Mouse (Mus musculus): Measurements from ENCODE around the gene Bag5. TPM values are rescaled to one million over a fixed set of nuclear protein-coding genes. Genes with fewer than 3 reads are reported as not detected.
"Not testable (repeated sequence)": the region's sequence is repeated elsewhere in the genome, so short reads cannot be mapped to it uniquely, and the experiment has no call there.

The Bag5 gene
- polyA plus RNA-seq, 1 experiment from 2014 or later, result 73.1 TPM

GRCm38 (mm10) chr12:111669961-111670360, 43.1 kb downstream of the Bag5 start:
- 35% methylated on average over 8 of the region's 8 CpGs for WGBS
- Histone ChIP-seq H3K4me2 (peak overlapping the region; percentile 74), H3K27ac (peak overlapping the region; percentile 93; the same call in 1 of the 2 replicates), H3K4me3 (peak overlapping the region; percentile 84), H3K9me3 (no peaks in the 10 kb centered on the region), H3K36me3 (replicated peaks) (0 out of 2 replicates have a peak, but pooled peaks cover 5% of the 10 kb centered on the region), H3K27me3 (replicated peaks) (no peaks in the 10 kb centered on the region), H3K9ac (peak overlapping the region; percentile 98; the same call in 1 of the 2 replicates), H3K4me1 (peaks cover 37% of the 10 kb centered on the region)
- no peak for ATAC-seq (replicated peaks)

- no peak for ATAC-seq (replicated peaks)
- 45% methylated on average over 23 of the region's 23 CpGs for WGBS
- no peaks in the 10 kb centered on the region for H3K27me3 ChIP-seq (replicated peaks)
- H3K4me1 ChIP-seq, result peaks cover 37% of the 10 kb centered on the region
- H3K36me3 ChIP-seq (replicated peaks), result 0 out of 2 replicates have a peak, but pooled peaks cover 5% of the 10 kb centered on the region
- no peaks in the 10 kb centered on the region for H3K9me3 ChIP-seq
- peak overlapping the region; percentile 74 for H3K4me2 ChIP-seq
- H3K9ac ChIP-seq, result peak overlapping the region; percentile 22
- peak overlapping the region; percentile 84 for H3K4me3 ChIP-seq
- peak overlapping the region; percentile 81 for H3K27ac ChIP-seq
These were observed 43.9 kb downstream of the Bag5 start for GRCm38 (mm10) chr12:111669000-111669788.

GRCm38 (mm10) chr12:111668457-111668912, 44.6 kb downstream of the Bag5 start:
- 0% methylated on average over 8 of the region's 8 CpGs for WGBS

GRCm38 (mm10) chr12:111667421-111667820, 45.6 kb downstream of the Bag5 start:
- Histone ChIP-seq H3K9ac (no peak overlapping the region), H3K27ac (no peak overlapping the region), H3K36me3 (replicated peaks) (0 out of 2 replicates have a peak, but pooled peaks cover 5% of the 10 kb centered on the region), H3K4me2 (no peak overlapping the region), H3K4me3 (no peak overlapping the region), H3K9me3 (no peaks in the 10 kb centered on the region), H3K4me1 (peaks cover 30% of the 10 kb centered on the region), H3K27me3 (replicated peaks) (no peaks in the 10 kb centered on the region)
- 93% methylated on average over 5 of the region's 5 CpGs for WGBS
- no peak for ATAC-seq (replicated peaks)

More at GRCm38 (mm10) chr12:111668457-111668912, 44.6 kb downstream of the Bag5 start:
- Histone ChIP-seq H3K27ac (peak overlapping the region; percentile 81), H3K36me3 (replicated peaks) (0 out of 2 replicates have a peak, but pooled peaks cover 5% of the 10 kb centered on the region), H3K4me1 (peaks cover 37% of the 10 kb centered on the region), H3K9me3 (no peaks in the 10 kb centered on the region), H3K4me3 (peak overlapping the region; percentile 84), H3K27me3 (replicated peaks) (no peaks in the 10 kb centered on the region), H3K9ac (peak overlapping the region; percentile 22; the same call in 1 of the 2 replicates), H3K4me2 (peak overlapping the region; percentile 74)
- ATAC-seq (replicated peaks), result peak; percentile 51

GRCm38 (mm10) chr12:111666380-111666779, 46.7 kb downstream of the Bag5 start:
- no peak overlapping the region for H3K27ac ChIP-seq
- no peak overlapping the region for H3K4me3 ChIP-seq
- H3K9me3 ChIP-seq, result no peaks in the 10 kb centered on the region
- peaks cover 30% of the 10 kb centered on the region for H3K4me1 ChIP-seq
- no peak for ATAC-seq (replicated peaks)
- H3K27me3 ChIP-seq (replicated peaks), result no peaks in the 10 kb centered on the region
- 0 out of 2 replicates have a peak, but pooled peaks cover 5% of the 10 kb centered on the region for H3K36me3 ChIP-seq (replicated peaks)
- no peak overlapping the region for H3K4me2 ChIP-seq
- no peak overlapping the region for H3K9ac ChIP-seq
- WGBS, result 81% methylated on average over 13 of the region's 13 CpGs

GRCm38 (mm10) chr12:111665041-111665880, 47.8 kb downstream of the Bag5 start:
- no peak overlapping the region for H3K4me2 ChIP-seq
- H3K36me3 ChIP-seq (replicated peaks), result 0 out of 2 replicates have a peak, but pooled peaks cover 4% of the 10 kb centered on the region
- no peaks in the 10 kb centered on the region for H3K27me3 ChIP-seq (replicated peaks)
- no peak overlapping the region for H3K27ac ChIP-seq
- H3K9ac ChIP-seq, result no peak overlapping the region
- no peak overlapping the region for H3K4me3 ChIP-seq
- H3K9me3 ChIP-seq, result no peaks in the 10 kb centered on the region
- 82% methylated on average over 13 of the region's 13 CpGs for WGBS
- H3K4me1 ChIP-seq, result peaks cover 22% of the 10 kb centered on the region
- ATAC-seq (replicated peaks), result no peak

- H3K4me2 ChIP-seq, result no peak overlapping the region
- no peaks in the 10 kb centered on the region for H3K27me3 ChIP-seq (replicated peaks)
- H3K4me1 ChIP-seq, result peaks cover 11% of the 10 kb centered on the region
- 28% methylated on average over 6 of the region's 6 CpGs for WGBS
- no peak overlapping the region for H3K4me3 ChIP-seq
- H3K27ac ChIP-seq, result no peak overlapping the region
- H3K36me3 ChIP-seq (replicated peaks), result no peaks in the 10 kb centered on the region
- H3K9ac ChIP-seq, result no peak overlapping the region
- no peak for ATAC-seq (replicated peaks)
- H3K9me3 ChIP-seq, result no peaks in the 10 kb centered on the region
These were observed 48.9 kb downstream of the Bag5 start for GRCm38 (mm10) chr12:111664144-111664634.

- no peak overlapping the region for H3K9ac ChIP-seq
- WGBS, result 74% methylated on average over 17 of the region's 17 CpGs
- H3K27me3 ChIP-seq (replicated peaks), result no peaks in the 10 kb centered on the region
- H3K9me3 ChIP-seq, result no peaks in the 10 kb centered on the region
- ATAC-seq (replicated peaks), result no peak
- H3K4me3 ChIP-seq, result no peak overlapping the region
- H3K36me3 ChIP-seq (replicated peaks), result no peaks in the 10 kb centered on the region
- H3K4me1 ChIP-seq, result peaks cover 4% of the 10 kb centered on the region
- H3K4me2 ChIP-seq, result no peak overlapping the region
- no peak overlapping the region for H3K27ac ChIP-seq
These were observed 49.6 kb downstream of the Bag5 start for GRCm38 (mm10) chr12:111663228-111664143.

- not testable (repeated sequence) for H3K27me3 ChIP-seq (replicated peaks); H3K27ac ChIP-seq; H3K4me3 ChIP-seq; H3K4me2 ChIP-seq; H3K36me3 ChIP-seq (replicated peaks); H3K9me3 ChIP-seq; H3K9ac ChIP-seq; H3K4me1 ChIP-seq; ATAC-seq (replicated peaks)
- 98% methylated on average over 11 of the region's 11 CpGs for WGBS
These were observed 51.5 kb downstream of the Bag5 start for GRCm38 (mm10) chr12:111661554-111661953.

- Histone ChIP-seq H3K27ac (no peak overlapping the region), H3K4me2 (no peak overlapping the region), H3K27me3 (replicated peaks) (no peaks in the 10 kb centered on the region), H3K4me3 (no peak overlapping the region), H3K36me3 (replicated peaks) (peaks cover 12% of the 10 kb centered on the region; the same call in 1 of the 2 replicates), H3K9ac (no peak overlapping the region), H3K4me1 (no peaks in the 10 kb centered on the region), H3K9me3 (no peaks in the 10 kb centered on the region)
- ATAC-seq (replicated peaks), result no peak
- 90% methylated on average over 1 of the region's 1 CpGs for WGBS
These were observed 52.4 kb downstream of the Bag5 start for GRCm38 (mm10) chr12:111660628-111661027.

Measured in midbrain, embryonic 15.5 days (tissue).